Mouse (Mus musculus) kidney, embryonic 16.5 days (tissue): Measurements from ENCODE around the gene Rbm20. TPM values are rescaled to one million over a fixed set of nuclear protein-coding genes. Genes with fewer than 3 reads are reported as not detected.

Source experiments
- ATAC-seq: fragments of 200-750 bp; cut with Nextera tagmentation; 2 replicates; pipeline ENCODE4 v1.8.0; 2017; ENCODE audit warnings: moderate TSS enrichment; ENCODE audit not compliant: low FRiP score, low TSS enrichment
- H3K27ac ChIP-seq: fragments of 300-500 bp; sonication (generic); 2 replicates; pipeline ENCODE4 v1.5.1; 2014; ENCODE audit warnings: low read length
- H3K27me3 ChIP-seq: fragments of 300-500 bp; sonication (generic); 2 replicates; pipeline ENCODE4 v1.6.1; 2014; ENCODE audit warnings: low read length, control low read depth, mixed read lengths; ENCODE audit not compliant: insufficient read depth
- H3K36me3 ChIP-seq: fragments of 300-500 bp; sonication (generic); 2 replicates; pipeline ENCODE4 v1.6.1; 2014; ENCODE audit warnings: low read length, control low read depth, mixed read lengths; ENCODE audit not compliant: insufficient read depth
- H3K4me1 ChIP-seq: fragments of 300-500 bp; sonication (generic); 2 replicates; pipeline ENCODE4 v1.6.1; 2014; ENCODE audit warnings: low read length, control low read depth, mixed read lengths; ENCODE audit not compliant: insufficient read depth
- H3K4me2 ChIP-seq: fragments of 300-500 bp; sonication (generic); replicated peaks from 2 replicates; pipeline ENCODE4 v1.6.1; 2014; ENCODE audit warnings: low read depth, low read length
- H3K4me3 ChIP-seq: fragments of 300-500 bp; sonication (generic); 2 replicates; pipeline ENCODE4 v1.5.1; 2014; ENCODE audit warnings: mild to moderate bottlenecking, low read length
- H3K9ac ChIP-seq: fragments of 300-500 bp; sonication (generic); replicated peaks from 2 replicates; pipeline ENCODE4 v1.6.1; 2014; ENCODE audit warnings: low read length
- H3K9me3 ChIP-seq: fragments of 300-500 bp; sonication (generic); 2 replicates; pipeline ENCODE4 v1.6.1; 2016; ENCODE audit warnings: low read length, control low read depth
- WGBS: fragments of 180-500 bp; shearing (Covaris S2); extraction: QIAGEN DNeasy Blood & Tissue Kit; methylation state at CpG from one replicate; pipeline ENCODE4 v1.1.7; 2014; 5-methylcytosine and 5-hydroxymethylcytosine counted together
- polyA plus RNA-seq: library from polyadenylated mRNA; unstranded; fragments of >200 nt; fragmentation: Nextera tagmentation; extraction: Ambion mirVana; gene quantifications from 2 replicates; pipeline ENCODE4 v1.2.1, GENCODE M21; 2015

Rbm20 gene
- polyA plus RNA-seq, 1 experiment from 2014 or later = 2.5 TPM

DNA sequence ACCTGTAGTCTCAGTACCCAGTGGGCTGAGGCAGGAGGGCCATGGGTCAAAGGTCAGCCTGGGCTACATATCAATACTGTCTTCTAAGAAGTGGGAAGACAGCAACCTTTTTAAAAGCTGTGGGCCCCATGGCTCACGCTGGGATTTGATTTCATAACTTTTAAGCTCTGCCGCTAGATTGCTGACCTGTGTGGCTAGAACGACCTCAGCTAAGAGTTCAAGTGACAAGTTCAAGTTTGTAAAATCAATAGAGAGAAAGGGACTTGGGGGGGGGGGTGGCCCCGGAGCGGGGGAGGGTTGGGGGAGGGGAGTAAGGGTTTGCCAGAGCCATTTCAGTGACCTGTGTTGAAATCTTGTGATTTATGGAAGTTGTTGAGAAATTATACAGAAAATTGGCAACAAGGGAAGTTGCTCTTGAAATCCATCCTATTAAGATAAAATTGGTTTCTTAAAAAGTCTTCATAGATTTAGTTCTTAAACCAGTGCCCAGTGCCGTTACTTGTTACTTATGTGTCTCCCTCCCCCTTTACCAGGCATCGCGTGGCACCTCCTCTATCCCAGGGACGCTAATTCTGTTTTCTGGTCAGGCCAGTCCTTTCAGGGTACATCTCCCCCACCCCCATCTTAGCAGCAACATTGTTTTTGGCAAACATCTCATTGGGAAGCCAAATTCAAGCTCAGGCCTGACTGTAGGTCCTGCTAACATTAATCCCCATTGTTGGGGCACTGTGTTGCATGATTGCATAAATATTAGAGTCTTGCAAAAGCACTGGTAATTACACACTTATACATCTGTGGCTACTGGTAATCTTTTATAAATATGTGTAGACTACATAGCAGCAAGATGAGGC, 103.9 kb downstream of the Rbm20 start:
- no peak for ATAC-seq
- no peaks in the 10 kb centered on the region for H3K27me3 ChIP-seq
- WGBS = 66% methylated on average over 9 of the region's 9 CpGs
- H3K4me3 ChIP-seq = no peak overlapping the region
- no peak overlapping the region for H3K27ac ChIP-seq
- H3K4me2 ChIP-seq = no peak overlapping the region
- no peaks in the 10 kb centered on the region for H3K36me3 ChIP-seq
- H3K4me1 ChIP-seq = no peaks in the 10 kb centered on the region; the same call in 1 of the 2 replicates
- no peak overlapping the region for H3K9ac ChIP-seq
- H3K9me3 ChIP-seq = no peaks in the 10 kb centered on the region

DNA sequence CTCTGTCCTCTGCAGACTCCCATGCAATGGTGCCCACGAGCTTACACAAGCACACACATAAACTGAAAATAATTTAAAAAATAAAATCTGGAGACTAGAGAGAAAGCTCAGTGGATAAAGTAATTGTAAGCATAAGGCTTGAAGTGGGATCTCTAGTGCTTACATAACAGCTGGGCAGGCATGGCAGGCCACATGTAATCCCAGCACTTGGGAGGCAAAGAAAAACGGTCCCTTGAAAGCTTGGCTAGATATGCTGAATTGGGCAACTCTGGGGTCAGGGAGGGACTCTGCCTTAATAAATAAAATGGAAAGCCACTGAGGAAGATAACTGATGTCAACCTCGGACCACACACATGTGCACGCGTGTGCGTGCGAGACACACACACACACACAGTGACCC, 104.7 kb downstream of the Rbm20 start:
- Histone ChIP-seq H3K36me3 (no peaks in the 10 kb centered on the region), H3K27ac (no peak overlapping the region), H3K9ac (no peak overlapping the region), H3K27me3 (no peaks in the 10 kb centered on the region), H3K4me2 (no peak overlapping the region), H3K4me1 (peaks cover 8% of the 10 kb centered on the region), H3K9me3 (no peaks in the 10 kb centered on the region), H3K4me3 (no peak overlapping the region)
- WGBS = 82% methylated on average over 7 of the region's 7 CpGs
- ATAC-seq = no peak

DNA sequence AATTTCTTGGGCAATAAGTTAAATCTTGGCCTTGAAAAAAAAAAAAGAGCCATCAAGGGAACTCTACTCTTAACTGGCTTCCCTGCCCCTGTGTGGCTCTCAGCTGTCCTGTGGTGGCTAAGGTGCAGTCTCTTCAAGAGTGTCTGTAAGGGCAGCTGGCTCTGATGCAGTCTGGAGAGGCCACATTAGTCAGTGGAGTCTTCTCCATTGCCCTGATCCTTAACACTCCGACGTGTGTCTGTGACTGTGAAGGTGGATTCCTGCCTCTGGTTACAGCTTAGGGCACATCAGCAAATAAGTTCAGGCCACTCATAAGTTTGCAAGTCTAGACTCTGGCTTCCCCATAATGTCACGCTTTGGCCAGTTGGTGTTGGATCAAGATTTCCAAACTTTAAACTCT, 108.2 kb downstream of the Rbm20 start:
- peaks cover 17% of the 10 kb centered on the region for H3K4me1 ChIP-seq
- H3K9ac ChIP-seq = no peak overlapping the region
- H3K27me3 ChIP-seq = no peaks in the 10 kb centered on the region
- 84% methylated on average over 3 of the region's 3 CpGs for WGBS
- H3K9me3 ChIP-seq = no peaks in the 10 kb centered on the region
- no peak overlapping the region for H3K4me2 ChIP-seq
- no peak overlapping the region for H3K27ac ChIP-seq
- no peaks in the 10 kb centered on the region for H3K36me3 ChIP-seq
- no peak overlapping the region for H3K4me3 ChIP-seq
- ATAC-seq = no peak

DNA sequence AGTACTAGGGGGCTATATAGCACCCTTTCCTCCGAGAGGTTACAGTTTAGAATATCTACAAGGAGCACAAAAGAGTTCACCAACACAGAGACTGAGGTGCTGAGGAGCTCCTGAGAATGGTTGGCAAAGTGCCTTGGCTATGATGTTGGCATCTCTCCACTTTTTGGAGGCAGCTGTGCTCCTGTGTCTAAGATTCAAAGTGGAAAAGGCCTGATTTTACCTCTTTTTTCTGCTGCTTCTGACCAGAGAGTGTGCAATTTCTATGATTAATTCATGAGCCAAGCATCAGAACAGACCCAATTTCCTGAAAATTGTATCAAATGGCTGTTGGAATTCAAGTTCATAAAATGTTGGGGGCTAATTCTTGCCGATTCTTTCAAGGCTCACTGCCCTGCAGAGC, 109.1 kb downstream of the Rbm20 start:
- no peak overlapping the region for H3K4me3 ChIP-seq
- peaks cover 17% of the 10 kb centered on the region for H3K4me1 ChIP-seq
- no peak overlapping the region for H3K9ac ChIP-seq
- 43% methylated on average over 2 of the region's 2 CpGs for WGBS
- peak overlapping the region; percentile 54 for H3K27ac ChIP-seq
- H3K4me2 ChIP-seq = no peak overlapping the region
- no peak for ATAC-seq
- no peaks in the 10 kb centered on the region for H3K9me3 ChIP-seq
- no peaks in the 10 kb centered on the region for H3K36me3 ChIP-seq
- H3K27me3 ChIP-seq = no peaks in the 10 kb centered on the region

DNA sequence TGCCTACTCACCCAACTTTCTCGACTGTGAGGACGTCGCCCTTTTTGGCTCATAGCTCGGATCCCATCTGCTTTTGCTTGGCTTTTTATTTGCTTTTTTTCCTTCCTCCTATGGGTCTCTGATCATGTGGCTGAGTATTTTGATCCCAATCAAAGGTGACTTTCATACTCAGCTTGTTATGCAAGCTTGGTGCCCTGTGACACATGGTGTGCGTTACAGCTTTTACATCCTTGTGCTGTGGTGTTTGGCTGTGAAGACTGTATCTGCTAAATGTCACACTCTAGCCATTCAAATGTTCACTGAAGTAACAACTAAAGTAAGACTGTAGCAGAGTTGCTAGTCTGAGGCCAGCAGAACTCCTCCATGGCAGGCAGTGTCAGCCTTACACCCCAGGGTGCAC, 109.7 kb downstream of the Rbm20 start:
- 48% methylated on average over 5 of the region's 5 CpGs for WGBS
- peaks cover 21% of the 10 kb centered on the region for H3K4me1 ChIP-seq
- H3K4me2 ChIP-seq = no peak overlapping the region
- H3K4me3 ChIP-seq = no peak overlapping the region
- no peaks in the 10 kb centered on the region for H3K9me3 ChIP-seq
- no peak for ATAC-seq
- H3K9ac ChIP-seq = no peak overlapping the region
- H3K27me3 ChIP-seq = no peaks in the 10 kb centered on the region
- H3K27ac ChIP-seq = peak overlapping the region; percentile 54
- H3K36me3 ChIP-seq = no peaks in the 10 kb centered on the region

DNA sequence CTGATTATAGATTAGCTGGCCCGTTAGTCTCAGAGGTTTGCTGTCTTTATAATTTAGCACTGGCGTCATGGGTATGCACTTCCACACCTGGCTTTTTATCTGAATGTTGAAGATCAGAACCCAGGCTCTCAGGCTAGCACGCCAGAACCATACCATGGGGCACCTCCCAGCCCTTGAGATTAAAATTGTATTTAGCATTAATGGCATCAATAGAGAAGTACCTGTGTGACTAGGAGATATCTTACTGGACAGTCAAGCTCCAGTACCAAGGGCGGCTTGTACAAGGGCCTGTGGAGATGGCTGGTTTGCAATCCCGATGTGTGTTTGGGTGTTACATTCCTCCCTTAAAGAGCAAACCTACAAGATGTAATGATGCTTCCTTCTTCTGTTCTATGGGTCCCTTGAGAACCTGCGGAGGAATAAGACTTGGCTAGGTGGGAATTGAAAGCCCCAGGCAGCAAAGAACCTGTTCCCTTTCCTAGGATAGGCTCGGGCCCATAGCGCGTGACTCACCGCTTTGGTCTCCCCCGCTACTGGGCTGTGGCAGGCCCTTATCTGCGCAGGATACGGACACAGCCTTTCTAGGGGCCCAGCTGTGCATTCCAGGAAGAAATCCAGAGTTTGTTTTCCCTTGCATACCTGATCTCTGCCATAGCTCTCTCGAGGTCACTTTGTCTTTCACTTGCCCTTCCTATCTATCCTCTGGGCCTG, 111.7 kb downstream of the Rbm20 start:
- H3K27ac ChIP-seq = no peak overlapping the region
- H3K4me1 ChIP-seq = peaks cover 40% of the 10 kb centered on the region
- no peak for ATAC-seq

DNA sequence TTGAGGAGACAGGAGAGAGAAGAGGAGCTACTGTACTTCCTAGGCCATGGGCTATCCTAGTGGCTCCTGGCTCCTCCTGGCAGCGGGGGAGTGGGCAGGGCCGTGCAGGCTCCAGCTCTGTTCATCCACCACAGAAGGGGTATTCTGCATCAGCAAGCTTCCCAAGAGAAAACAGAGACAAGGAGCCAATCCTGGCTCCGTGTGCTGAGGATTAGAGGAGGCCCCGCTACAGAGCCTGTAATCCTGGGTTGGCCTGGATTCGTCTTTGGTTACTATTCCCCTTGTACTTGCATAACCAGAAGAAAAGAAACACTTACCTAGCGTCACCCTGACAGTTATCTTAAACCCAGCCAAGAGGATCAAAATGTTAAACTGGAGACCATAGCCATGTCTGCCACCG, 112.5 kb downstream of the Rbm20 start:
- H3K27ac ChIP-seq = no peak overlapping the region
- WGBS = 78% methylated on average over 7 of the region's 7 CpGs
- no peaks in the 10 kb centered on the region for H3K36me3 ChIP-seq
- no peak overlapping the region for H3K9ac ChIP-seq
- no peak overlapping the region for H3K4me2 ChIP-seq
- H3K9me3 ChIP-seq = no peaks in the 10 kb centered on the region
- H3K4me3 ChIP-seq = no peak overlapping the region
- no peaks in the 10 kb centered on the region for H3K27me3 ChIP-seq
- no peak for ATAC-seq
- H3K4me1 ChIP-seq = peaks cover 45% of the 10 kb centered on the region

More for the DNA sequence above, 111.7 kb downstream of the Rbm20 start:
- no peak overlapping the region for H3K4me2 ChIP-seq
- H3K36me3 ChIP-seq = no peaks in the 10 kb centered on the region
- 72% methylated on average over 14 of the region's 14 CpGs for WGBS
- H3K4me3 ChIP-seq = no peak overlapping the region
- no peaks in the 10 kb centered on the region for H3K9me3 ChIP-seq
- H3K27me3 ChIP-seq = no peaks in the 10 kb centered on the region
- H3K9ac ChIP-seq = no peak overlapping the region

DNA sequence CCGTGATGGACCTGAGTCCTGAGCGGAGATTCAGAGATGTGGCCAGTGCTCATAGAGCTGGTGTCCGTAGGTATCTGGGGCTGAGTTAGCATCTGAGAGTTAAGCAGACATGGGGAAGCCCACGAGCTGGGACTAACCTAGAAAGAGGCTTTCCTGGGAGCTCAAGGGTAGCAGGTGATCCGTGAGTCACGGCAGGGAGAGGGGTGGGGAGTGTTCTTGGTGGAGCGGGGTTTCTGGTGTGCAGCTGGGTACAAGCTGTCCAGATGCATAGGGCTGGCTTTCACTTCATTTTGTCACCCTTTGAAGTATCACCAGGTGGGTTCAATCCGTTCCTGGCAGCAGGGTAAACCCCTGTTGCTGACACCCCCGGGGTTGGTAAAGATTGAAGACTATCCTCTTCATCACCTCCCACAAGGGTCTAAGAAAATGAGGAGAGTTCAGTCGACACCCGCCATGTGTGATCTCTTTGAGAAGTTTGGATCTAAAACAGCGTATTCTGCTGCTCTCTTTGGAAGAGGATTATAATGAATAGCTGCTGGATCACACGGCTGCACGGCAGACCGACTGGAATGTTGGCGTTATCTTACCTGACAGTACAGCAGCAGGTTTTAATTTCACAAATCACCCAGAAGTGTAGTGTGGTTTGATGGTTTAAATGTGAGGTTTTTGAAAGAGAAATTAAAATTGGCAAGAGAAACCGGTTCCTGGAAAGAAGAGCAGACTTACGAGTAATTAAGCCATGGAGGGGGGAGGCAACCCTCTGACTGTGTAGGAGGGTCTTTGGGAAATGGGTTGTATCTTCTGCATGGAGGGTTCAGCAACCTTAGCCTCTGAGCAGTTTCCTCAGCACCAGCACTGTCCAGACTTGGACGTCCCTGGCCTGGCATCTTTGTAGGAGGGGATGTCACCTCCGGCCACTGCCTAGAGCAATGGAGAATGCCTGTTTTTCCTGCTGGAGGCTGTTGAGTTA, 114.9 kb downstream of the Rbm20 start:
- Histone ChIP-seq H3K27ac (peak overlapping the region; percentile 55; the same call in 1 of the 2 replicates), H3K27me3 (no peaks in the 10 kb centered on the region), H3K36me3 (no peaks in the 10 kb centered on the region), H3K4me1 (peaks cover 50% of the 10 kb centered on the region), H3K4me3 (no peak overlapping the region), H3K9me3 (no peaks in the 10 kb centered on the region), H3K9ac (no peak overlapping the region), H3K4me2 (peak overlapping the region; percentile 20)
- peak; percentile 64 for ATAC-seq
- 51% methylated on average over 20 of the region's 20 CpGs for WGBS

DNA sequence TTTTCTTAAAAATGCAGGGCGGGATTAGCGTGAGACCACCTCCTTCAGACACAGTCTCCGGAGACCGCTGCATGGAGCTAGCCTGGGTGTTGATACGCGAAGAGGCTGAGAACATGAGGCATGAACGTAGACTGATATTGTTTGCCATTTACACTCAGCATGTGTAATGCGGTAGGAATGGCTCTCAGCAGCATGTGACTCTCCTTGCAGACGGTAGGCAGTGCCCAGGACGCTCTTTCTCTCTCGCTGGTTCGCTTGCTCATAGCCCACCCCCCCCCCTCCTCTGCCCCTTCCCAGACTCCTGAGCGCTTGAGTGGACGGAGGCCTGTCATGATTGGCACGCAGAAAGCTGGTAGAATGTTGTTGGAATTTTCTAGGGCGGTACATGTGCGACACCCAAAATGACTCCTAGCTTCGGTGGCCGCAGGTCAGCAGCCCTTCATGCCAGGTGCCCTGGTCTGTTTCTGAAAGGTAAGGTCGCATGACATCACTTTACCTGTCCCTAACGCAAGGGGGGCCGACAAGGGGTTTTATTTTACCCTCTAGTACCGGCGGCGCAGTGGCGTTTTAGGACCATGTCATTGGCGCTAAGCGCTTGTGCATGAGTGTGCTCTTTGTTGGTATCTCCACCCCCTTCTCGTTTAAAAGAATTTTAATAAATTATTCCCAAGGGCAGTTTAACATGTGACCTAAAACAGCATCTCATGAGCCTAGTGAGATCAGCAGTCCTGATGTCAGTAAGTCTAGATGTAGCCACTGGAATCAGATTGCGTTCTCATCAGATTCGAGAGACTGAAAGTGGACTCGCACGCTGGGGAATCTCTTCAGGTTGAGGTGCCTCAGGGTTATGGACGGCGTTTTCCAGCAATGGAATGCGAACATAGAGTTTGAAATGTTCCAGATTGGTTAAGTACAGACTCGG, 116.1 kb downstream of the Rbm20 start:
- H3K27ac ChIP-seq = no peak overlapping the region
- ATAC-seq = peak; percentile 44; the same call in 1 of the 2 replicates
- H3K4me3 ChIP-seq = no peak overlapping the region
- no peaks in the 10 kb centered on the region for H3K27me3 ChIP-seq
- peak overlapping the region; percentile 20 for H3K4me2 ChIP-seq
- no peaks in the 10 kb centered on the region for H3K9me3 ChIP-seq
- 75% methylated on average over 37 of the region's 37 CpGs for WGBS
- peaks cover 53% of the 10 kb centered on the region for H3K4me1 ChIP-seq
- H3K36me3 ChIP-seq = no peaks in the 10 kb centered on the region
- H3K9ac ChIP-seq = no peak overlapping the region
